10 mouse cellular contexts compared by ENCODE assay signal in the genomic region with DNA sequence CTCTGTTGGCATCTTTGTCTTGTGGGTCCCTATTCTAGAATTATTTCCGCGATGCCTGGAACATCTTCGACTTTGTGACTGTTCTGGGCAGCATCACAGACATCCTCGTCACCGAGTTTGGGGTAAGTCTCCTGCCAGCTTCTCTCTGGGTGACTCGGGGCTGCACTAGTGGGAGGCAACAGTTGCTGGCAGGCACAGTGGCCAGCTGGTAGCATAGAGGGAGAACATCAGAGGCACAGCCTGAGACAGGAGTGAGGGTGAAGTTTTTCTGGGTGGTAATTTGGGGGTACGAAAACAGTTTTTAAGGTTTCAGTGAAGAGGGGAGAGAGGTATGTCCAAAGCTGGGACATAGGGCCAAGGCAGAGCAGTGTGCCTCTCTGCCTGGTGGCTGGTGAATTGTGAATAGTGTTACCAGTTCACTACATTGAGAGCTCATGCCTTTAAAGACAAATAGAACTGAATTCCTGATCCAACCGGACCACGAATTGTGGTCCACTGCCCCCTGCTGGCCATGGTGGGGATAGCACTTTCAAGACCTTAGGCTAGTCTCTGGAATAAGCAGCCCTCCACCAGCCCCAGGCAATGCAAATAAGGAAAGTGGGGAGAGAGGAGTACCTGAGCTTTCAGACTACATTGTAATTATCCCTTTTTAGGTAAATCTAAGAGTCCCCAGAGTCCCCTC.
DNase-seq lines count a peak whose midpoint lies in the region; ATAC-seq lines count a peak whose summit lies in the region.
"Had no signal": no experiment of that assay in that cellular context is flagged by ENCODE, and none has a peak within 500 bp of the region (broad histone marks: within the 10 kb centered on the region; RNA-seq: fewer than 3 reads in every experiment).

No protein-coding gene starts in this region.

- peak; percentile 85 for DNase-seq in hindbrain, embryonic 10.5 days (ENCODE audit: low spot score)
- DNase-seq in adrenal gland, postnatal 25 days = peak; percentile 79
- DNase-seq in embryo, embryonic 9.5 days (ENCODE audit: extremely low spot score) = peak; percentile 79
- DNase-seq in hindbrain, embryonic 14.5 days (ENCODE audit: low spot score) = peak; percentile 88
- DNase-seq in left cerebral cortex, postnatal 4 days = peak; percentile 90
- peak; percentile 78 for DNase-seq in splenic B cell, adult 2 months (ENCODE audit: low read depth, low spot score)

- no peak for ATAC-seq in hindbrain, embryonic 12.5 days (ENCODE audit: low FRiP score)
- ATAC-seq in hindbrain, embryonic 14.5 days (ENCODE audit: low FRiP score) = no peak
- 0 out of 2 replicates have a peak, but pooled peaks have one; percentile 11 for ATAC-seq in midbrain, embryonic 15.5 days (replicated peaks)

- 71% methylated on average over 9 of the region's 9 CpGs for WGBS in hindbrain, embryonic 10.5 days
- 68% methylated on average over 9 of the region's 9 CpGs for WGBS in hindbrain, embryonic 12.5 days
- WGBS in hindbrain, embryonic 14.5 days = 68% methylated on average over 9 of the region's 9 CpGs
- 71% methylated on average over 9 of the region's 9 CpGs for WGBS in midbrain, embryonic 15.5 days

- peaks cover 25% of the 10 kb centered on the region for H3K27me3 ChIP-seq in hindbrain, embryonic 10.5 days (ENCODE audit: insufficient read depth, poor library complexity, severe bottlenecking)
- H3K27me3 ChIP-seq in hindbrain, embryonic 12.5 days = no peaks in the 10 kb centered on the region
- H3K27me3 ChIP-seq in hindbrain, embryonic 14.5 days (ENCODE audit: control insufficient read depth, insufficient read depth, low read length) = no peaks in the 10 kb centered on the region
- no peaks in the 10 kb centered on the region for H3K27me3 ChIP-seq in midbrain, embryonic 15.5 days (replicated peaks)
- H3K27me3 ChIP-seq in splenic B cell, adult 2 months (ENCODE audit: control insufficient read depth, insufficient read depth, low read length, poor library complexity, severe bottlenecking) = no peaks in the 10 kb centered on the region
- H3K27me3 ChIP-seq: embryonic facial prominence, embryonic 12.5 days had no signal

- H3K4me1 ChIP-seq in hindbrain, embryonic 10.5 days (replicated peaks) = peaks cover 20% of the 10 kb centered on the region
- no peaks in the 10 kb centered on the region for H3K4me1 ChIP-seq in hindbrain, embryonic 12.5 days
- H3K4me1 ChIP-seq in hindbrain, embryonic 14.5 days (replicated peaks; ENCODE audit: control insufficient read depth, insufficient read depth, low read length) = no peaks in the 10 kb centered on the region
- H3K4me1 ChIP-seq in midbrain, embryonic 15.5 days = no peaks in the 10 kb centered on the region

- no peaks in the 10 kb centered on the region for H3K9me3 ChIP-seq in hindbrain, embryonic 10.5 days
- no peaks in the 10 kb centered on the region for H3K9me3 ChIP-seq in hindbrain, embryonic 12.5 days (replicated peaks)
- H3K9me3 ChIP-seq in hindbrain, embryonic 14.5 days (ENCODE audit: control insufficient read depth, low read length) = no peaks in the 10 kb centered on the region
- H3K9me3 ChIP-seq in midbrain, embryonic 15.5 days = no peaks in the 10 kb centered on the region
- H3K9me3 ChIP-seq: embryonic facial prominence, embryonic 12.5 days had no signal

- no peak overlapping the region for H3K9ac ChIP-seq in hindbrain, embryonic 12.5 days
- no peak overlapping the region for H3K9ac ChIP-seq in hindbrain, embryonic 14.5 days
- no peak overlapping the region for H3K9ac ChIP-seq in midbrain, embryonic 15.5 days
- H3K9ac ChIP-seq: embryonic facial prominence, embryonic 12.5 days had no signal

- intact Hi-C loops in left cerebral cortex, postnatal 4 days (cut with DNase I) = no loop called here

- no peaks in the 10 kb centered on the region for H3K36me3 ChIP-seq in hindbrain, embryonic 10.5 days
- 0 out of 2 replicates have a peak, but pooled peaks cover 4% of the 10 kb centered on the region for H3K36me3 ChIP-seq in hindbrain, embryonic 12.5 days
- H3K36me3 ChIP-seq in hindbrain, embryonic 14.5 days (replicated peaks; ENCODE audit: control insufficient read depth, insufficient read depth) = peaks cover 8% of the 10 kb centered on the region; the same call in 1 of the 2 replicates
- H3K36me3 ChIP-seq in midbrain, embryonic 15.5 days (replicated peaks) = no peaks in the 10 kb centered on the region; the same call in 1 of the 2 replicates
- no peaks in the 10 kb centered on the region for H3K36me3 ChIP-seq in splenic B cell, adult 2 months (ENCODE audit: control insufficient read depth, insufficient read depth, low read length, poor library complexity, severe bottlenecking)
- H3K36me3 ChIP-seq: embryonic facial prominence, embryonic 12.5 days had no signal

- no peak overlapping the region for H3K4me3 ChIP-seq in hindbrain, embryonic 10.5 days
- no peak overlapping the region for H3K4me3 ChIP-seq in hindbrain, embryonic 12.5 days
- H3K4me3 ChIP-seq in hindbrain, embryonic 14.5 days (replicated peaks; ENCODE audit: low read length) = no peak overlapping the region
- no peak overlapping the region for H3K4me3 ChIP-seq in midbrain, embryonic 15.5 days
- H3K4me3 ChIP-seq: embryonic facial prominence, embryonic 12.5 days; myocyte had no signal

- H3K4me2 ChIP-seq in hindbrain, embryonic 12.5 days (replicated peaks) = no peak overlapping the region
- H3K4me2 ChIP-seq in hindbrain, embryonic 14.5 days (replicated peaks) = no peak overlapping the region
- no peak overlapping the region for H3K4me2 ChIP-seq in midbrain, embryonic 15.5 days
- H3K4me2 ChIP-seq: embryonic facial prominence, embryonic 12.5 days had no signal

- H3K27ac ChIP-seq in hindbrain, embryonic 10.5 days = no peak overlapping the region; the same call in 1 of the 2 replicates
- no peak overlapping the region for H3K27ac ChIP-seq in hindbrain, embryonic 12.5 days
- no peak overlapping the region for H3K27ac ChIP-seq in hindbrain, embryonic 14.5 days
- no peak overlapping the region for H3K27ac ChIP-seq in midbrain, embryonic 15.5 days
- H3K27ac ChIP-seq: embryonic facial prominence, embryonic 12.5 days had no signal
